Mouse (Mus musculus) gastrocnemius, postnatal 14 days (tissue): Measurements from ENCODE around the gene Iqschfp. TPM values are rescaled to one million over a fixed set of nuclear protein-coding genes. Genes with fewer than 3 reads are reported as not detected.
"Not testable (repeated sequence)": the region's sequence is repeated elsewhere in the genome, so short reads cannot be mapped to it uniquely, and the experiment has no call there.

ENCODE experiments used
- DNase-seq: peaks from one replicate; pipeline ENCODE4 v3.0.0; 2021; ENCODE audit warnings: mixed read lengths
- intact Hi-C: fragments of 180-260 bp; cut with DNase I; formaldehyde crosslinking; loops from one replicate; pipeline ENCODE4 v1.15.1; 2025; ENCODE audit warnings: low total_unique reads
- total RNA-seq, 2 experiments: library from RNA; stranded (reverse); gene quantifications; 2 replicates each; pipeline ENCODE4 v1.2.3; 2021

The Iqschfp gene
- total RNA-seq, 2 experiments from 2014 or later, result not detected

DNA sequence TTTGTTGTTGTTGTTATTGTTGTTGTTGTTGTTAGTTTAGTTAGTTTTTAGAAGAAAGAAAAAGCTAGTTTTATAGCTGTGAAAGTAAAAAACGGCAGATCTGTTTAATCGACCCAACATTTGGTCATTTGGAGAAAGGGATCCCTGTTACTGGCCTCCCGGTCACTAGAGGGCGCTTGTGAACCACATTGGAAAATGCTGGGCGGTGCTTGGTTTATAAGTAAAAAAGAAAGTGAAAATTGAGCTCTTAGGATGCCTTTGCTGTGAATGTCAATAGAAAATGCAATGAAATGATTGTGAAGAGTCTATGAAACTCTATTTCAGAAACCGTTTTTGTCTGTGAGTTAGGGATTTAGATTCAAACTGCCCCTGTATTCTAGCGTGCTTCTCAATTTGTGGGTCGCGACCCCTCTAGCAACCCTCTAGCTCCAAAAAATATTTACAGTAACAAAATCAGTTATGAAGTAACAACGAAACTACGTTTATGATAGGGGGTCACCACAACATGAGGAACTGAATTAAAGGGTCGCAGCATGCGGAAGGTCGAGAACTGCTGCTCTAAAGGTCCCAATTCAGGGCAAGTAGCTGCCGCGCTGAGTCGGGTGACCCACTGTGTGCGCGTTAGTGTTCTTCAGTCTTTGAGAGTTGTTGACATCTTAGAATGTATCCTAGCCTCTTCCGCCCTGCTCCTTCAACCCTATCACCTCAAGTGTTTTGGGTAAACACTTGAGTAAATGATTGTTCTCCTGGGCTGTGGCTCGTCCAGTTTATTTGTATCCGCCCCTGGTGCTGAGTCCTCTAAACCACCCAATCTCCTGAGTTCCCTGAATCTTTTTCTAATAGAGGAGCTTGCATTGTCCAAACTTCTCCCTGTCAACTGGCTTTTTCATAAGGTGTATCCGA lies 164.6 kb downstream of the Iqschfp start:
- DNase-seq, result peak; percentile 70
- intact Hi-C loops, result loop anchor here (5.0 to 10.0 kb wide), 2 partner anchors 486 to 658 kb away; no protein-coding TSS in a partner anchor

DNA sequence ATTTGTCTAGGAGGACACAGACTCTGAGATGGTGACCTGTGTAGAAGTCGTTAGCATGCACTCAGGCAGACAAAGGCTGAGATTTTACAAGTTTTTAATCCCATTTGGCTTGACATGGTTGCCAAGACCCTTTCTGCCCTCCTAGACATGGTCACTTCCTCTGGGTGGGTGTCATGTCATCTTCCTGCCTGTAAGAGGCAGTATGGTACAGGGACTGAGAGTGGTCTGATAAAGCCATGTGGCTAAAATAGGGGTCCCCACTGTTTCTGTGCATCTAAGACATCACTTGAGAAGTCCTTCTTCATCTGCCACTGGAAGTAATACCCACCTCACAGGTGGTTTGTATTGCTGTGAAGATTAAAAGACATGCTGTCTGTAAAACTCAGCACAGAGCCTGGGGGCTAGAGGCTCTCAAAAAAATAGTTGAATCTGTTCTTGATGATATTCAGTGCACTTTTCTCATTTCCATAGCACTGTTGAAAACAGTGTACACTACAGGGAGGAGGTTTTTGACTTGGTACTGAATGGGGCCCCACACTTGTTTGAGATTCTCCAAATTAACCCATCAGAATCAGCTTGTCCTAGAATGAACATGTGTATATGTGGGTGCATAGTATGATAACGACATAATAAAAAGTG lies 167.2 kb downstream of the Iqschfp start:
- intact Hi-C loops, result loop anchor here (5.0 to 10.0 kb wide), 2 partner anchors 483 to 656 kb away; no protein-coding TSS in a partner anchor
- DNase-seq, result no peak

DNA sequence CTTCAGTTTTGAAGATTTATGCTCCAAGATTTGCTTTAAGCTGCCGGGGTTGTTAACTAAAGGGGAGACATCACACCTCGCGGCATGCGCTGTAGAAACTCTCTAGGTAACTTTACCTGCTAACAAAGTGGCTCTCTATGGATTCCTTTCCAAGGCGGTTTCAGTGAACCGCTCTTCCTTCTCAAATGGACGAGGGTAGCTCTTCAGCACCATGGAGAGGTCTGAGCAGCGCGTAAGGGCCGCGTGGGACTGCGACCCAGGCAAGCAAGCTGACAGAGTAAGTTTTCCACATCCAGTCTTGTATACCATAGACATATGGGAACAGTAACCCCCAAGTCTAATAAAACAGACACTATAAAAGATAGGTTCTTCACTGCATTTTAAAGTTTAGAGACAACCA lies 172.7 kb downstream of the Iqschfp start, which contains the start of gene Schip1:
Gene Schip1 (plus strand): TSS at position 72 of the 400 bp plus-strand sequence.
- peak; percentile 31 for DNase-seq
- intact Hi-C loops, result no loop called here

DNA sequence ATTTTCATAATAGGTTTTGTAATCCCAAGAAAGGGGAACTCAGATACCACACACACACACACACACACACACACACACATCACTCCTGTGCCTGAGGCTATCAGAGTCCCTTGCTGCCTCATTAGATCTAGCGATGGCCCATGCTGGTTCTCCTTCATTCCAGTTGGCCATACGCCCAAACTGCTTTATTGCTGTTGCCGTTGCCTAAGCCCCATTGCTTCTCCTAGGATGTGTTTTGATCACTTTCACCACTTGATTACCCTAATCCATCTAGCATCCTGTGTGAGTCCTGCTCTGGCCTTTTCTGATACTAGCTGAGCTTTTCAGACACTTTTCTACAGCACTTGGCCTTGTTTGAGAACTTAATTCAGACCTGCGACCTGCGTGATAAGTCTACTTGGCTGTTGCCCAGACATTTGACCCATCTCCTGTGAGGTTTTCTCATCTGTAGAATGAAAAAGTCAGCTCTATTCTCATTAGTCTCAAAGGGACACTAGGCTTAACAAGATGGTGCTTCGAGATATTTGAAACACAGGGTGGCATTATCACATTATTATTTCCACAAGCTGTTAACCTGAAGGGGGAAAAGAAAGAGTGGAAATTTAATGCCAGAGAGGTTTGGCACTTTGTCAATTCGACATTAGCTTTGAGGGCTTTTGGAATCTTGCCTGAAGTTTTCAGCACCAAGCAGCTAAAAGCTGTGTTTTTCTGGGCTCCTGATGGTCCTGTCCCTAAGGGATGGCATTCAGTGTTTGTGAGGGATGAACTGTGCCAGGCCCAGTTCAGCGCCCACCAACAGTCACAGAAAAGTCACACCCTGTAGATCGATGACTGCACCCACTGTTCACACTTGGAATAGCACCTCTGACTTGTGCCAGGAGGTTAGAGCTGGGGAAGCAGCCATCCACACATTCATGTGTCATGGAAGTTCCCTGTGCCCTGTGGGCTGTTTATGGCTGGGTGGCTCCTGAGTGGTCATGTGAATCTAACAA lies 179.7 kb downstream of the Iqschfp start:
- intact Hi-C loops, result no loop called here
- no peak for DNase-seq

DNA sequence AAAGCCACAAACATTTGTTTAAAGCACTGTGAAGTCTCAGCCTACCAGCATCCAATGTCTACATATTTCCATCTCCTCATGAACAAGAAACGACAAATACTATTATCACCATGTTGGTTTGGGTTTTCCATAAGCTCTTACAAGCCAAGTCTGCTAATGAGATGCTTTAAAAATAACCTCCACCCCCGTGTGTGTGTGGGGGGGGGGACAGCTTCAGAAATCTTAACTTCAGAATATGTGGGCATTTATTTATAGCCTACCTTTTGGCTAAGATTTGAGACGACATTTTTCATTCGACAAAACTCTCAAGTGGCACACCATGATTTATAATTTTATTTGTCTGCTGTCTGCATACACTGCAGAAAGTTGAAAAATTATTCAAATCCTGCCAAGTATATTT lies 185.4 kb downstream of the Iqschfp start:
- intact Hi-C loops, result no loop called here
- DNase-seq, result no peak

DNA sequence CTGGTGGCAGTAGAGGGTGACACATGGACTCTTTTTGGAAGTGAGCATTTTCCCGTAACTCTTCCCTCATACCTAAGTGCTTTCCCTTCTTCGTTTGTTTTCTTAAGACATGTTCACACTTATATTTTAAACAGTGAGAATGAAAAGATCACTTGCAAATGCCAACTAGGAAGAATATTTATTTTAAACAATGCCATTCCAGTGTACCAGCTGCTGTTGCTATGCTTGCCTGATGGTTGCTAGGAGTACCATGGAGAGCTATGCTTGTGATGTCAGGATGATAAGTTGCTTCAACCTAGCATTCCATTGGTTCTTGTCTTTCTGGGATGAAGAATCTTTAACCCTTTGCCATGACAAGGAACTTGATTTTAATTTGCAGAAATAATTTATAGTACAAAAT lies 193.0 kb downstream of the Iqschfp start:
- intact Hi-C loops, result no loop called here
- no peak for DNase-seq

DNA sequence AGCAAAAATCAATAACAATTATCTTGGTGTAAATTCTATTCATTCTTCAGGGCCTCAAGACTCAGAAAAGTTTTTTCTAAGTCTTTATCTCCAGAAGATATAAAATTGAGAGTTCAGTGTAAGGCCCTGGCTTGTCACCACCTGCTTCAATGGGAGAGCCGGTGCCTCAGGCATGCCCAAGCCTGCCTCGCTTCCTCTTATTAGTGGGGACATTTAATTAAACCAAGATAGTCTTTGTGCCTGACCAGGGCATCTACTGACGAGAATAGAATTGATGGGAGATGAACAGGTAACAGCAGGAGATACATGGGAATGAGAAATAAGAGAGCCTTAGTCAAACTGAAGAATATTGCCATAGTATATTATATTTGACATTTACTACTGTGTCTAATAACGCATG lies 200.1 kb downstream of the Iqschfp start:
- DNase-seq, result no peak
- intact Hi-C loops, result no loop called here

DNA sequence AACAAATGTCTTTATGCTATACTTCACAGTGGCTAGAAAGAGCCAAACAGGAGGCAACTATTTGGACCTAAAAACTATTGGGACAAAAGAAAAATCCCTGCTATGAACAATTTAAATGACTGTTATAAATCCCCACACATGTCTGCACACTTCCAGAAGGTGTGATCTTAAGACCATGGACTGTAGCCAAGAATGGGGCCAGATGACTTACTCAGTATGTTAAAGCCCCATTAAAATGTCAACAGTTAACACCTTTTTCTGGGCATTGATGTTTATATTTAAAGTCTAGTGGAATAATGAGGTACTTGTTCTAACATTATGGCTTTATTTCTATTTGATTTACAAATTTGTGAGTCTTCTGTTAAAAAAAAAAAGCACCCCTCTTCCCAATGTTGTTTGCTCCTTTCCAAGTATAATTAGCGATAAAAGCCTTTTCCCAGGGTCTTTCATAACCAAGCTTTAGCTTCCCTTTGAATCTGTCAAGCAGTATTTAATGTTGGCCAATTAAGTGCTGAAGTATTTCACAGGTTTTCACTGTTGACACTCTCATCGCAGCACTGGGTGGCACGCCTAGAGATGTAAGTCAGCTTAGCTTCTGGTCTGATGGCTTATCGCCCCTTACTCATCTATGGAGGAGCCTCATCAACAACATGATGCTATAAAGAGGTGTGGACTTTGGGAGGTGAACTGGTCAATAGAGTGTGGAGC lies 204.8 kb downstream of the Iqschfp start:
- no peak for DNase-seq
- intact Hi-C loops, result no loop called here

DNA sequence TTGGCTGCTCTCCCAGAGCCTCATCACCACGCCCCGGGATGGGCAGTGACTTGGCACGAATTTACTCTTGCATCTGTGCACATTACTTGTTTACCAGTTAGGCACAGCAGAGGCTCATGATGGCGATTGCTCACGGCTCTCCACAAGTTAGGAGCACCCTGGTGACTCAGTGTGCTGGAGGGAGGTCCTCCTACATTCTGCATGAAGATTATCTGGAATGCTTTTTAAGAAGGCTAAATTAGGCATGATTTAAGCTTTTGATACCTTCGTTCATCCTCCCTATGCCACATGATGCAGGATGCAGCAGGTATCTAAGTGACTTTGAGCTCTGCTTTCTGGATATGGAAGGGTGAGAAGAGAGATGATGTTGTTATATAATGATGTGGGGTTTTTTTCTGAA lies 207.5 kb downstream of the Iqschfp start:
- DNase-seq, intact Hi-C loops: not testable (repeated sequence)

DNA sequence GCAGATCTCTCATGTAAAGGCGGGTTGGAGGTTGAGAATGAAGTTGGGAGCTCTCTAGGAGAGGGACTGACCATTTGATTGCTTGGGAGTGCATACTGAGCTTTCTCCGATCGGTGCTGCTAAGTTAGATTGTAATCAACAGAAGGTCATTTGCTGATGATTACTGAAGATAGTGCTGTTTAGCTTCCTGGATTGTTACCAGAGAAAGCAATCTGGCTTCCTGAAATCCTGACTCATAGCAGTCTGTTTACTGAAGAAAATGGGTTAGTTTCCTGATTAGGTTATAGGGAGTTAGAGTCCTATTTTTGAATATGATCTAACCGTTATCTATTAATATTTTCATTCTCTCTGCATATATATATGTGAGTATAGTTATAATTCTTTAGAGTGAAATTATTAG lies 209.3 kb downstream of the Iqschfp start:
- DNase-seq, result no peak
- intact Hi-C loops, result no loop called here

DNA sequence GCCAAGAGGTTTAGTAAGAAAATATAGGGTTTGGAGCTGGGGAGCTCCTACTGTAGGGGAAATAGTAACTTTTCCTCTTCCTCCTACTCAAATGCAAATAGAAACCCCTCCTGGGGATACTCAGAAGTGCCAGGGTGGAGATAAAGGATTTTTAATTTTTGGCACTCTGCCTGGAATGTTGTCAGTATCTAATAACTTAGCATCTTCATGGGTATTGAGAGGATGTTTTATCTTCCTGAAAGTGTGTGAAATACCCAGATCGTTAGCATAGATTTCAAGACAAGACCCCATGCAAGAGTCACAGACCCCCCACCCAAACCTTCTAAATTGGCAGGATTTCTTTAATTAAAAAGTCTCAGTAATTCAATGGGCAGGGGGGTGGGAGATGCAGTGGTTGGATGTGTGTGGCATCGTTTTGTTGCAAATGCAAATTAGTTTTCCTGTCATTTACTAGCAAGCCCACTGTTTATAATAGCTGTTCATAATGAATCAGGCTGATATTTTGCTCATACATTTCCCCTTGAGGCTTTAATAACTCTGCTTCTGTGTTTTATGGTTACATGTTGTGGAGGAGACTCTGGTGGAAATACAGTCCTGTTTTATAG lies 213.2 kb downstream of the Iqschfp start:
- no peak for DNase-seq
- intact Hi-C loops, result no loop called here

DNA sequence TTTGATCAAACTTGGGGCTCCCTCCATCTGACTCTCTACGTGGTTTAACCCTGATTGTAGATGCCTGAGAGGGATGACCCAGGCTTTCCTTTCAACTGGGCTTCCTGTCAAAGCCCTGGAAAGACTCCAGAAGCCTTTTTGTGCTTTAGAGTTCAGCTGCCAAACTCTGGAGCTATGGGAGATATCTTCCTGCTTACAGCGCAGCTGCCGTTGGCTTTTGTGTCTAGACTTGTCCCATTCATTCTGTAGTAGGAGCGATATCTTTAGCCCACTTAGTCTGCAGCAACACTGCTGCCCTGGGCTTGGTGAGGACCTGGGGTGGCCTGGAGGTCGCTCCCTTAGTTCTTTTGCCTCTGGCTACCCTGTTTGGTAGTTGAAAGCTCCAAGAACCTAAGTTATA lies 229.3 kb downstream of the Iqschfp start:
- intact Hi-C loops, result no loop called here
- DNase-seq, result peak; percentile 4

DNA sequence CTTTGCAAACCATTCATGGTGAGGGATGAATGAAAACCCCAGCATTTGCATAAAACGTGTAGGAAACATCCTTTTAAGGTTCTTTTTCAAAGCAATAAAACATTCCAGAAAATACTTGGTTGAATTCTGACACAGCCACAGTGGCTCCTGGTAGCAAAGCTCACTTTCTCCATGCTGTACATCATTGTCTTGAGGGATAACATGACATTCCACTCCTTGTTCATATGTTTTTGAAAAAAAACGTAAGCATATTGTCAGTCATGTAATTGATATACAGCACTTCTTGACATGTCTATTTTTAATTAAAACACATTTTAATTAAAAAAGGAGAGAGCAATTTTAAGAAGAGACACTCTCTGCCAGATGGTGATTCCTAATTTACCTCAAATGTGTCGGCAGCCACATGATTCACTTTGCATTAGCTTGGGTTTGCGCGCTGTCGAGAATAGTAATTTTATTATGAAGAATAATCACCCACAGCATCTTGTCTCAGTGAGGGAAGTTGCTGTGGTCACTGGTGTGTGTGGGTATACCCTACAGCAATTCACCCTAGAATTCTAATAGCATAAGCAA lies 234.3 kb downstream of the Iqschfp start:
- intact Hi-C loops, result no loop called here
- DNase-seq, result no peak

DNA sequence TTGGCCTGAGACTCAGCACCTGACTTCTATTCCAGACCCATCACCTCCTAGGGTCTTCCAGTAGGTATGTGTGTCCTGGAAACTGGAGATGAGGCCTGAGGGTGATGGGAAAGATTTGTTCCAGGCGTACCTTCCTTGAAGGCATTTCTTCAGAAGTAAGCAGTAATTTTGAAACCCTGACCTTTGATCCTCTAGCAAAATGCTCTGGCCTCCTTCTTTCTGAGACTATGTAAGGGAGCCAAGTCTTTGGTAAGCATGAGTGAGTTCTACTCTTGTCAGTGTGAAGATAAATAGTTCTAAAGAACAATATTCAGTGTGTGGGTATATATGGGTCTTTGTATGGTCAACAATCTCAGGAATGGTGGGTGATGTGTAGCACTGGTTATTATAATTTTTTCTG lies 238.4 kb downstream of the Iqschfp start:
- no peak for DNase-seq
- intact Hi-C loops, result no loop called here

DNA sequence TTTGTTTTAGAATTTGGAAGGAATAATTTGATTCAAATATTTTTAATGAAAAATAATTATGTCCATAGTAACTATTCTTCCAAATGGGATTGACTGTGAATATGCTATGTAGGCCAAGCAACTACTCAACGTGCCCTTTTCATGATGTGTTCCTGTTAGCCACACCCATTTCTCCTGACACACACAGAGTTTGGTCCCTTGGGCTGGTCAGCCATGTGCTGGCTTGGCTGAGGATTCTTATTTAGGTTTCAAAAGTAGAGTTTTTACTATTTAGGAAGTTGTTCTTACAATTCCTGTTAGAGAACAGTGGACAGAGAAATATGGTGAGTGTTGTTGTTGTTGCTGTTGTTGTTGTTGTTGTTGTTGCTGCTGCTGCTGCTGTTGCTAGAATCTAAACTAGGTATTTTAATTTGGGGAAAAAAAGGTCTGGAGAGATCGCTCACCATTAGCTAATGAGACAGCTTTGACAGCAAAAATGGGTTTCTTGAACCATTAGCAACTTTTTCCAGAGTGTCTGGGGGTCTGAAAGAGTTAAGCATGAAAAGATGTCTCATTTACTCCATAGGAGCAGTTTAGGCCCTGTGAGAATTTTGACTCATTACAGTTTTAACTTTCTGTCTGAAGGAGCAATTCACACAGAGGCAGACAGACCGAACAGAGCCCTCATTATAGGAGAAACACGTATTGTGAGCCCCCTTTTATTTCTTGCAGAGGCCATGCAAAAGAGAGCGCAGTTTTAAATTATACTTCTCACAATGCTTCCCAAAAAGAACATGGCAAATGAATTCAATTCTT lies 247.0 kb downstream of the Iqschfp start:
- intact Hi-C loops, result no loop called here
- DNase-seq, result no peak

DNA sequence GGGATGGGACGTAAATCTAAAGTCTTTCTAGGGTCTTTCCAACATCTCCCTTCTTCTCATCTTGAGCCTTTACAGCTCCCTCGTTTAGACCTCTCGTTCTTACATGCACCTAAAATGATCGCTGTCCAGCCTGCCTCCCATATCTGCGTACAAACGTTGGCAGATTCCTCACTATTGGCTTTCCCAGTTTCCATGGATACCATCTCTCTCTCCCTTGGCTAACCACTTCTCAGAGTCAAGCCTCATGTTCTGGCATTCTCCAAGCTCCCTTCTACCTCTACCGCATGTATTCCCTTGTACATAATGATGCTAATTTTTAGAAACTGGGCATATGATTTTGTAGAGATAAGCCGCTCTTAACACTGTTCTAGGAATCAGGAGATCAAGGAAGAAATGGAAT lies 258.7 kb downstream of the Iqschfp start:
- intact Hi-C loops, result no loop called here
- no peak for DNase-seq

DNA sequence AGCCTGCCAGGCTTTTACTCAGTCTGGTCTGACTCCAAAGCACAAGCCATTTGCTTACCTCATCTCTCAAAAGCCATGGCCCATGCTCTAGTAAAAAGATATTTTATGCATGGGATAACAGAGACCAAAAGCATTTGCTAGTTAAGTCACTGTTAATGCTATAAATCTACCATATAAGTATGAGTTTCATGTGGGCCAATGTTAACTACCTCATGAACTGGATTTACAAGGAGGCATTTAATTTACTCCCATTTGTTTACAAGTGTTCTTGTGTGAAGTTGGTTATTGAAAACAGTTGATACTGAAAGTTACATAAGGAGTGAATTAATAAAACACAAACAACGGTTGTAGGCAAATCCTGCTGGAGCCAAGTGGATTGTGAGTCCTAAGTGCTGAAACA lies 268.1 kb downstream of the Iqschfp start:
- intact Hi-C loops, result no loop called here
- no peak for DNase-seq

DNA sequence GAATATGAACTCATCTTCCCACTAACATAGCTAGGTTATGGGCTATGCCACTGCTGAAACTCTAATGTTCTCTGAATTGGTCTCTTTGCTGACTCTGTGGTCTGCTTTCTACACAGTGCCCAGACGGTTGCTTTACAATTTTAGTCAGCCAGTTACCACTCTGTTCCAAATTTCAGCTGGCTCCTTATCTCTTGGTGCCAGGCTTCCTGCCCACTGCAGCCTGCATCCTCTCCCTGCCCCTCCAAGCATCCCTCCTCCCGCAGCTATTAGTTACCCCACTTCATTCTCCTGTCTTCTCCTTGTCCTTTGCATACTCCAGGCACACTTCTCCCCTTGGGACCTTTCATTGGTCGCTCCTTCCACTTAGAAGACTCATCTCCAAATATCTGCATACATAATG lies 268.7 kb downstream of the Iqschfp start:
- intact Hi-C loops, result no loop called here
- no peak for DNase-seq
